Mouse (Mus musculus) bone marrow, adult 2 months (tissue): ENCODE data around the gene Iqcn.

Source experiments
- CTCF ChIP-seq: fragments of 200-500 bp; IDR thresholded peaks from 2 replicates; pipeline ENCODE4 v1.5.1; 2011; ENCODE audit warnings: low read length, control low read depth; ENCODE audit not compliant: control insufficient read depth, insufficient read depth
- POLR2A ChIP-seq: fragments of 200-500 bp; IDR thresholded peaks from 2 replicates; pipeline ENCODE4 v1.6.1; 2011; ENCODE audit warnings: low read depth, mild to moderate bottlenecking, control low read depth, low read length, borderline replicate concordance; ENCODE audit not compliant: control insufficient read depth

- TF ChIP-seq CTCF = no peak
- TF ChIP-seq POLR2A = peak; percentile 18; the same call in 1 of the 2 replicates
Measured at GRCm38 (mm10) chr8:70753151-70753550, 49.9 kb downstream of the Iqcn start.
